Mouse (Mus musculus) left cerebral cortex, adult 8-10 months (tissue): ENCODE measurements around the gene Cdon. TPM values are rescaled to one million over a fixed set of nuclear protein-coding genes. Genes with fewer than 3 reads are reported as not detected.
A peak's percentile ranks its signal among the peaks of the same experiment; 100 is the strongest.

Source experiments
- DNase-seq, 2 experiments: peaks; one replicate each; pipeline ENCODE4 v3.0.0; 2022; ENCODE audit warnings: low spot score in 2 of 2
- total RNA-seq, 4 experiments: library from RNA; stranded (reverse); gene quantifications; 2 replicates each; pipeline ENCODE4 v1.2.4; 2022

Cdon gene
- total RNA-seq, 4 experiments from 2014 or later: 8.7 to 12.5 (median 10.3) TPM

DNA sequence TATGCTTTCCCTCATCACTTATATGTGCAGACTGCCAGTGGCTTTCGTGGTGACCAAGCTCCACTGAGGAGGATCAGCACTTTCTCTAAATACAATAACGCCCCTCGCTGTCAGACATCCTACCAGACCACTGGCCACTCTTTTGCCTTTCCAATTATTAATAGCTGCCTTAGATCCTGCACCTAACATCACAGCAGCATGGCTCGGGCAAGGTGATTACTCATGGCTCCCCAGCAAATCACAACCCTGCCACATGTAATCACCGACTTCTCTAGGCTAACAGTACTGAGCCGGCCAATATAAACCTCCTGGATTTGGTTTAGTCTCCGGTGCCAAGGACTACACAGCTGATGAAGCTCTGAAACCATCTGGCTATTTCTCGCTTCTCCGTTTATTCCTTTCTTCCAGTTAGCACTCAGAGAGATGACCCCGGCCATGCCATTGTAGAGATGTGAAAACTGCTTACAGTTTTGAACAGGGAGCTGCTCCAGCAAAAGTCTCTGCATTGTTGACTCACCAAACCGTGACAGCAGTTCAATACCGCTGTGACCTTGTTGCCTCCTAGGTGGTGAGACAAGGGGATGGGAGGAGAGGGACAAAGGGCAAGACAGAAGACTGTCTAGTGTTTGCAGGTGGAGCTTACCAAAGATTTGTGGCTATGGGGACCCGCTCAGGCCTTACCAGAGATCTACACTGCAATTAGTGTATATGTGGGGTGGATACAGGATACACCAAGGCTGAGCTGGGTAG is 118.2 kb downstream of the Cdon start:
- DNase-seq: no peak

DNA sequence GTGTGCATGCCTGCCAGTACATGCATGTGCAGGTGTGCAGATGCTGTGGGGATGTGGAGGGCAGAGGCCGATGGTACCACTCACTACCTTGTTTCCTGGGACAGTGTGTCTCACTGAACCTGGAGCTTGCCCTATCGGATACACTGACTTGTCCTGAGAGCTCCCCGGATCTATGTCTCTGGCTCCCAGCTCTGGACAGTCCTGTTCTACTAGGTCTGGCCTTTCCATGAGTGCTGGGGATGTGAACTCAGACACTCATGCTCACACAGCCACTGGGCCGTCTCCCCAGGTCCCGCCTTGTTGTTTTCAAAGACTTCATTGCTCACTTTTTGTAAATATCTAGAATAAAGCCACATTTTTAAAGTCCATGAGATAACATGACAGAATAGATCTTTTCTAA is 120.1 kb downstream of the Cdon start:
- DNase-seq: no peak

DNA sequence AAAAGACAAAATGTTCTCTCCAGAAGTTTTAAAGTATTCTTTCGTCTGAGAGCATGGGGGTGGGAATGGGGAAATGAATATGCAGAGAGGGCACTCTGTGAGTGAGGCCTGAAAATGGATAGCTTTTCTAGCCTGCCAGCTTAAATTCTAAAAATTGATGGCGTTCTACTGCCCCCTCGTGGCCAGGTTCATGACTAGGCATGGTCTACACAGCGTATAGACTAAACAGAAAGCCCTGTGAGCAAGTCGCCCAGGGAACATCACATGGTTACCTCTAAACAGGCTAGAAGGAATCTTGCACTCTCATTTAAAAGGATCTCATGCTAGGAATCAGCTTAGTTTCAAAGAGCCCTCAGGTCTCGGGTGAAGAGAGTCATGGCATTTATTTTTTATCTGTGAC is 120.6 kb downstream of the Cdon start:
- DNase-seq: peak in 1 of 2 experiments; percentile 56

DNA sequence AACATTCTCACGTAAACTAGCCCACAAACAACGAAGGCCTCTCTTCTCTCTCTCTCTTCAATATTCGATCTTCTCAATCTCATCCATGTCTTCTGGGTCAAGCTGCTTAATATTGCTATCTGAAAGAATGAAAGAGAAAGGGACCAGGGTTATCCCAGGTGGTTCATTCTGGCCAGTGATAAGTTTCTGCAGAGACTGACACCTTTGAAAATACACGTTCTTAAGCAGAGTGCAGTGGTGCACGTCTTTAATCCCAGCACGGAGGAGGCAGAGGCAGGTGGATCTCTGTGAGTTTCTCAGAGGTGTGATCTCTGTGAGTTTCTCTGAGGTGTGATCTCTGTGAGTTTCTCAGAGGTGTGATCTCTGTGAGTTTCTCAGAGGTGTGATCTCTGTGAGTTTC is 121.0 kb downstream of the Cdon start:
- DNase-seq: no peak

DNA sequence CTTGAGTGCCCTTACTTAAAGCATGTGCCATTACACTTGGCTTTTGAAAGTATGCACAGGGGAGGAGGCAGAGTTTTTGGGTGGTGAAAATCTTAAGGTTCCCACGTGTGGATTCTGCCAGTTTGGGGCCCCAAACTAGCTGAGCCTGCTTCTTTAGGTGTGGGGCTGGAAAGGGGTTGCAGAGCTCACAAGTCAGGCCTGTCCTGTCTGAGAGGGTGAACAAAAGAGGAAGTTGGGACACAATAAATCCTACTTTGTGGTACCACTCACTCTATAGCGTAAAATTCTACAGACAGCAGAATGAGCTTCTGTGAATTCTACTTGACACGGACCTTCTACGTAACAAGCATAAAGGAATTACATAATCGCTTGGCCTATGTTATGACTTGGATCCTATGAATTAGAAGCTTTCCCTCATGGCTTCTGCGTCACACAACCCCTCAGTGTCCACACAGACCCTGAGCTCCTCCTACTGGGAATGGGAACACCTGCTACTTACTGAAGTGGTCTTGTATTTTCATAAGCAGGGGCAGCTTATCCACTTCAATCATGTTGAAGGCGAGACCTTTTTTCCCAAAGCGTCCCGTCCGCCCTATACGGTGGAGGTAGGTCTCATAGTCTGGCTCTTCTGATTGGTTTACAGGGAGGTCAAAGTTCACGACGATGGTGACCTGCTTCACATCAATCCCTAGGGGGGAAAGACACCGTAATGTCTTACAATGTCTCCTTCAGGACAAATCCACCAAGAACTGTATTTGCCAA is 122.4 kb downstream of the Cdon start:
- DNase-seq: no peak

DNA sequence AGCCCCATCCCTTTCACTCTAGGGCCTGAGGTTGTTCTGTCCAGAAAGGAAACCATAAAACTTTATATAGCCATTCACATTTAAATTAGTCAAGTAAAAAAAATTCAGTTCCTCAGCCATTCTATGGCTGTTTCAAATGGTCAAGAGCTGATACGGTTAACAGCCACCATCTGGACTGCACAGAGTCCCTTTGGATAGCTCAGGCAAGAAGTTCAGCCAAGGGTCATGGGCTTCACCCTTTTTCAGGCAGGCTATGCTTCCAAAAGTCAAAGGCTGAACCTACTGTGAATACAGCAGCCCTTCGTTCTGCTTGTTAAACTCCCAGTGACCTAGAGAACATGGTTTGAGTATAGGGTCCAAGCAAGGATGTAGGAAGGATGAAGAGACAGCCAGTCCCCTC is 123.7 kb downstream of the Cdon start:
- DNase-seq: no peak

DNA sequence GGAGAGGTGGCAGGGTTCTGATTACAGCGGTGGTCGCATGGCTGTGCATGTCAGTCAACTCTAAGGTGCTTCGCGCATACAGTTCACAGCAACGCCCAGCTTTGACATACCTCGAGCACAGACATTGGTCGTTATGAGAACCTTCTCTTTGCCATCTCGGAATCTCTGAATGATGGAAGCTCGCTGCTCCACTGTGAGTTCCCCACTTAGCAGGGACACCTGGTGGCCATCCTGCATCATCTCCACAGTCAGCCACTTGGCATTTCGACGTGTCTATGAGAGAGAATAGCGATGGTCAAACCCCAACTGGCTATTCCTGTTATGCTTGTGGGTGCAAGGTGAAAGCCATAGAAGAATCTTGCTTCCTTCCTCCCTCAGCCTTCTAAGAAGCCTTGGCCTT is 124.8 kb downstream of the Cdon start:
- peak in 1 of 2 experiments; percentile 3 for DNase-seq

DNA sequence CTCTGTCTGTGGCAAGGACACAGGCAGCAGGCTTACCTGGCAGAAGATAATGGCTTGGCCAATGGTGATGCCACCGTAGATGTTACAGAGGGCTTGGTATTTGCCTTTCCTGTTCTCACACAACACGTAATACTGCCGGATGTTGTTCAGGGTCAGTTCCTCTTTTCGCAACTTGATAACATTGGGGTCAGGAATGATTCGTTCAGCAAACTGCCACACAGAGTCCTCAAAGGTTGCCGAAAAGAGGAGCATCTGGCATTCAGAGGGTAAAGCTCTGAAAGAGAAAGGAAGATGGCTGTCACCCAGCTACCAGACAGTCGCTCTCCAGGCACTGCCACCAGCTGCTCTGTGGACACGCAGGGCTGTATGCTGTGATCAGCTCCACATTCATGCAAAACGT is 125.8 kb downstream of the Cdon start:
- peak in 1 of 2 experiments; percentile 3 for DNase-seq

DNA sequence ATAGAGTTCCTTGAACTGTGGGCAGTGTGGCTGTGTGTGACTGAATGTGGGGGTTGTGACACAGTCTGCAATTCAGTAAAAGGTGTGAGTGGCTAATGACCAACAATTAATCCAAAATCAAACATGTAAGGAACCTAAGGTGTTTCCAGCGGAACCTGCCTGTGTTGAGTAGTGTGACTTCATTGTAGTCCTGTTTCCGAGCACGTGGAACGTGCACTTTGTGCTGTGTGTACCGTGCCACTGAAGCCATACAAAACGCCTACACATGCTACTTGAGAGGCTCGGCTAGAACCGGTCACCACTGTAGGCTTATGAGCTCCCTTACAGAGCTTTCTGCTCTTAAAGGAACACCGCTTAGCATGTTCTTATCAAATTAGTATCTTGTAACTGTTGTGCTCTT is 127.5 kb downstream of the Cdon start:
- DNase-seq: peak in 1 of 2 experiments; percentile 7

DNA sequence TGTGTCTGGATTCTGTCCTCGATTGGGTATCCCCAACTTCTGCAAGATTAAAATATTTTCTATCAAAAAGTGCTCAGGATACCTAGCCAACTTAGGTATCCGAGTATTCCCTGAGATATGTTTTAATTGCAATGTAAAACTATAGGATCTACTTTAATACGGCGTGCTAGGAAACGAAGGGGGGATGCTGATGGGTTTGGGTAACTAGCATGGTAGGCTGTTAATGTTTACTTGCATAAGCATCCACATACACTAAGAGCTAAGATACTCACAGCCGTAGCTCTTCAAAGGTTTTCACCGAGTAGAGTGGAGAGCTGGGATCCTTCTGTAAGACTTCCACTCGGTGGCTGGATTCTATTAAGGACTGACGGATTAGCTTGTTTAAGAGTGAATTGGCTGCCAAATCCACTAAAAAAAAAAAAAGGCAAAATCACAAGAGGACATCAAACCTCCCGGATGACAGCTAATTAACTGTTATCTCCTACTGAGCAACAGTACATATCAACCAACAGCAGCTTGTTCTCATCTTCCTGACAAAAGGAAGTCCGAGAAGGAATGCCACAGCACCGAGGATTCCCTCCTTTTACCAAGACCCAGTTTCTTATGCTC is 135.7 kb downstream of the Cdon start:
- DNase-seq: no peak

Other genes starting within 250 kb of the Cdon start
- 10 to 100 TPM; 16.1 to 19.1 (median 16.4) TPM for gene Dcps, start 245.1 kb upstream of the Cdon start, total RNA-seq
- 10 to 100 TPM; 66.6 to 80.4 (median 72.1) TPM for gene Srpr, start 221.0 kb upstream of the Cdon start, total RNA-seq
- gene Tirap, start 220.8 kb upstream of the Cdon start, total RNA-seq: 1 to 10 TPM; 2.3 to 2.9 (median 2.6) TPM
- gene Foxred1, start 210.1 kb upstream of the Cdon start, total RNA-seq: 10 to 100 TPM; 37.0 to 40.0 (median 37.7) TPM
- gene Fam118b, start 153.3 kb upstream of the Cdon start, total RNA-seq: 10 to 100 TPM; 20.2 to 23.0 (median 21.7) TPM
- gene Rpusd4, start 153.3 kb upstream of the Cdon start, total RNA-seq: 10 to 100 TPM in 3 of 4 experiments, 1 to 10 TPM in 1; 9.1 to 12.1 (median 11.7) TPM
- gene Gm1113, start 97.1 kb downstream of the Cdon start, total RNA-seq: not detected
- 10 to 100 TPM; 17.6 to 19.4 (median 18.3) TPM for gene Ddx25, start 137.4 kb downstream of the Cdon start, total RNA-seq
- 10 to 100 TPM; 11.9 to 13.9 (median 12.5) TPM for gene Pus3, start 137.5 kb downstream of the Cdon start, total RNA-seq
- gene Pate2, start 149.2 kb downstream of the Cdon start, total RNA-seq: 1 to 10 TPM in 1 of 4 experiments, under 1 TPM in 3; 0.77 to 1.9 (median 0.79) TPM
- gene Hyls1, start 149.3 kb downstream of the Cdon start, total RNA-seq: 10 to 100 TPM in 1 of 4 experiments, 1 to 10 TPM in 3; 8.7 to 11.8 (median 9.6) TPM
- not detected for gene Pate4, start 190.8 kb downstream of the Cdon start, total RNA-seq
- not detected for gene Pate3, start 227.1 kb downstream of the Cdon start, total RNA-seq